Mouse (Mus musculus) right cerebral cortex, postnatal 10 days (tissue): ENCODE data around the gene Gm44790.

ENCODE experiments used
- DNase-seq, 2 experiments: peaks; one replicate each; pipeline ENCODE4 v3.0.0; 2021; ENCODE audit warnings: low spot score in 2 of 2

Gm44790 gene

GRCm38 (mm10) chr6:86404100-86404861, 22.2 kb upstream of the Gm44790 start, which contains the start of gene Tia1:
Tia1 (plus strand) TSS chr6:86404219.
- peak; percentile 99 for DNase-seq

DNA sequence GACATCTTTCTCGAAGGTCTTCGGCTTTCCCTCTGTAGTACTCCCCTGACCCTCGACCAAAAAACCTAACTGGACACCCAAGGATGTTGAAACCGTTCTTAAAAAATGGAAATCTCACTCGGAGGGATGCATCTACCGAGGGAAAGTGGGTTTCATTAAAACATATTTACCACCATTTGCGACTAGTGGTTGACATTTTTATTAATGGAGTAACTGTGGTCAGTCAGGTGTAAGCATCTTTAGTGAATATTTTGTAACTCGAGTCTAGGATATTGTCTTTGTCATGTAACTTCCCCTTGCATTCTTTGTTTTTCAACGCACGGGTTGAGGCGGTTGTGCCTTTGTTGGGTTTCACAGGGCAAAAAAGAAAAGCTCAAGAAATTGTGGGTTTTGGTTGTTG, 21.5 kb upstream of the Gm44790 start:
- no peak for DNase-seq

DNA sequence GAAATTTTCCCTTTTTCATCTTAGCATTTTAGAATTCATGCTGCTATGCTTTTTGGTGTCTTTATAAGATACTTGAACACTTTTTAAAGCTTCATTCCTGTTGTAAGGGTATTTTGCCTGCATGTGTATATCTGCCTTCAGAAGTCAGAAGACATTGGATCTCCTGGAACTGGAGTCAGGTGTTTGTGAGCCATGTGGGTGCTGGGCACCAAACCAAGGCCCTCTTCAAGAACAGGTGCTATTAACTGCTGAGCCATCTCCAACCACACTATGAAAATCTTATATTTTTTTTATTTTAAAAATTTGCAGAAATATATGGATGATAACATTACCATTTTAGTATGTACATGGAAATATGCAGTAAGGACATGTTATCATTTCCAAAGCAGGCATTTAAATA, 20.2 kb upstream of the Gm44790 start:
- no peak for DNase-seq

DNA sequence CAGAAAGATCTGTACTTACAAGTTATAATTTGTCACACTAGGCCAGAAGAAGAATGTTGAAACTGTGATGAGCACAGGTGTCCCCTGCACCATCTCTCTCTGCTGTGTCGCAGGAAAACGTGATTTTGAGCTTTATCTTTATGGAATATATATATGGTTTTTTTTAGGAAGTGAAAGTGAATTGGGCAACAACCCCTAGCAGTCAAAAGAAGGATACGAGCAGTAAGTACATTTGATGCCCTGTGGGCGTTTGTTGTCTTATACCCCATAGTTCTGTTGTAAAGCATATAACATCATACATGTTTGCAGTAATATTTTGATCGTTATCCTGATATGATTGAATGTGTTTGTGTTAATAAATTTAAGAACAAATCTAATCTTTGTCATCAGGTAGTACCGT, 7.7 kb upstream of the Gm44790 start:
- no peak for DNase-seq

DNA sequence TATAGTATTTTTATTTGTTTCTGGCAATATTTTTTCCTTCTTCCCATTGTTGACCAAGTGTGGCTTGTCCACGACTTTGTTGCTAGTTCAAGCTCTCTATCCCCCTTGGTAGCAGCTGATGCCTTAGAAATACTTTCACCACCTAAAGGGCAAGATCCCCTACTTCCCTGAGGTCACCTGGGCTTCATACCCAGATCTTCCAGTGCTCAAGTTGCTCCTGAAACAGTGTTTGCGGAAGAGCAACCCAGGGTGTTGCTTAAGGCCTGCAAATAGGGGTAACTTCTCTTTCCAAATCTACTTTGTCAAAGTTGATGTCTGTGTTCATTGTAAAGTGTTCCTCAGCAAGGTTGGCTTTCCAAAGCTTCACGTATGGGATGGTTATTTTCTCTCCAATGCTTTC, 7.2 kb upstream of the Gm44790 start:
- DNase-seq: no peak

GRCm38 (mm10) chr6:86420491-86420890, 6.0 kb upstream of the Gm44790 start:
- no peak for DNase-seq

DNA sequence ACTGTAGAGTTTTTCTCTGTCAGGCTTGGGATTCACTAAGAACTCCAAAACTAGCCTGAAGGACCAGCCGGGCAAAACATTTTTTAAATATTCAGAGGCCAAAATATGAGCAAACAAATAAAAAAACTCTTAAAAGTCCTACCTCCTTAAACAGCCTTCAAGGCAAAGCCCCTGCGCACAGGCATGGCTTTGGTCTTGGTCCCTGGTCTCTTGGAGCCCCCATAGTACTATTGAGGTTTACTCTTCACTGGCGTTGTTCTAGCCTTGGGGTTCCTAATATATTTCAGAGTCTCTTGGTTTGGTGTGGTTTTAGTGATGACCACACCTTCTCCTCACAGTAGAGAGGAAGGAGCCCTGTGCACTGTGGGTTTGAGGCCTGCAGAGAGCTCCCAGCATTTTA, 5.1 kb downstream of the Gm44790 start:
- DNase-seq: no peak

DNA sequence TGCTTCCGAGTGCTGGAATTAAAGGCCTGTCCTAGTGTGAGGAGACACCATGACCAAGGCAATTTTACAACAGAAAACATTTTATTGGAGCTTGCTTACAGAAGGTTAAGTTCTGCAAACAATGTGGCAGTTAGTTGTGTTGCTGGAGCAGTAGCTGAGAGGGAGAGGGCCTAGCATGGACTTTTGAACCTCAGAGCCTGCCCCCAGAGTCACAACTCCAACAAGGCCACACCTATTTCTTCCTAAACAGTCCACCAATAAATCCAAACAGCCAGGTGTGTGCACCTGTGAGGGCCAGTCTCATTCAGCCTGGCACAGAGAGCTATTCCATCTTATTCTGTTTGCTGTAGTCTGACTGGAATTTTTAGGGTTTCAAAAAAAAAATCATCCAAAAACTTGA, 7.2 kb downstream of the Gm44790 start:
- DNase-seq: no peak

GRCm38 (mm10) chr6:86437711-86438110, 11.3 kb downstream of the Gm44790 start:
- DNase-seq: peak; percentile 53 to 60

DNA sequence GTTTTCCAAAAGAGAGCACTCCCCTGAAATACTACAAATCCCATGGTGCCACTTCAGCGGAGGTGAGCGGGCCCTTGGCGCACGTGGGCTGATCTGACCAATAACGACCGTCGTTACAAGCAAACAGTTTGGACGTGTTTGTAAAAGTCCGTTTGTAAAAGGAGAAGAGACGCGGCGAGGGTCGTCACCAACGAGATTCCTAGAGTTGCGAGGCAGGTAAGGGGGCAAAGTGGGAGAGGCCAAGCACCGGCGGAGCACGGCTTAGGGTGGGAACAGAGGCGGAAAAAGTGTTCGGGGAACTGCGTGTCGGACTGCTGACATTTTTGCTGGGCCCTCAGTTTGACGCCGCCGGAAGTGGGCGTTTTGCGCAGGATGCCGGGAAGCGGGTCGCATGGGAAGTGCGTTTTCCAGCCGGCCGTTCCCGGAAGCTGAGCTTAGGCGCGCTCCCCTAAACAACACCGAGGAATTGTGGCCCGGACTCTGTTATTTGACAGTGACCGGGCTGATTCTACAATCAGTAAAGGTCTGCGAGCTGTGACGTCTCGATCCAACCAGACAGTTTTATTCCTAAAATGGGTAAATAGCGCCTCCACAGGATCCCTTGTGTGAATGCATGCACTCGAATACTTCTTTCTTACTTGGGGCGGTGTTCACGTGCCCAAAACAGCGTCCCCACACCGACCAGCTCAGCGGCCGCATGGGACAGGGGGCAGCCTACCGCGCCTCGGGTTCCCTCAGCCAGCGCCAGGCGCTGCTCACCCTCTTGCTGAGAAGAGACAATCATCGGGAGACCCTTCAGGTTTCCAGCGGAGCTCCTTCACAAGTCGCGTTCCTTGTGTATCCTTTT, 12.0 kb downstream of the Gm44790 start, which contains the start of gene C87436:
C87436 (plus strand) TSS at position 103 of the 847 bp plus-strand sequence.
- DNase-seq: peak; percentile 97

- DNase-seq: no peak
These were observed 12.7 kb downstream of the Gm44790 start for GRCm38 (mm10) chr6:86439119-86439496.

DNA sequence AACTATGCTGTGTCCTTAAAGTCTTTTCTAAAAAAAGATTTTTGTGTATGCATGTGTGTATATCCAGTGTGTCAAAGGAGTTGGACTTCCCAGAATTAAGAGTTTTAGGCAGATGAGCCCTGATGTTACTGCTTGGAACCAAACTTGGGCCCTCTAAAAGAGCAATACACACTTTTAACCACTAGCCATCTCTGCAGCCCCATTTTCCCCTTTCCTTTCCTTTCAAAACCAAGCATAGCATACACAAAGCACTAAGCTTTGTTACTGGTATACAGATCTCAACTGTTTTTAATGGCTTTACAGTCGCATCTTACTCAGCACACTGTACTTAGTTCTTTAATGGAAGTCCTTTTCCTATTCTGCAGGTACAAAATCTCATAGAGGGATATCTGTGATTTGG, 13.1 kb downstream of the Gm44790 start:
- no peak for DNase-seq

DNA sequence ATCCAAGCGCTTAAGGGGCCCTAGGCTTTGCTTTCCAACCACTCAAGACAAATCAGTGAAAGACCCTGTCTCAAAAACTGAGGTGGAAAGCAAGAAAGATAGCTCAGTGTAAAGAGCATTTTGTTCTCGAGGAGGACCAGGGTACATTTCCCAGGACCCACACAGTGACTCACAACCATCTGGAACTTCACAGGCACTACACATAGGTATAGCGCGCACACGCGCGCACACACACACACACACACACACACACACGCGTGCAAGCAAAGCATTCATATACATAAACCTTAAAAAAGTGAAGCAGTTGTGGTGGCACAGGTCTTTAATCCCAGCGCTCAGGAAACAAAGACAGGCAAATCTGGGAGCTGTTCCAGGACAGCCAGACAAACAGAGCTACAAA, 15.1 kb downstream of the Gm44790 start:
- no peak for DNase-seq

- peak in 1 of 2 experiments; percentile 28 for DNase-seq
These were observed 19.1 kb downstream of the Gm44790 start for GRCm38 (mm10) chr6:86445551-86445950.

GRCm38 (mm10) chr6:86446927-86447568, 20.6 kb downstream of the Gm44790 start:
- no peak for DNase-seq

DNA sequence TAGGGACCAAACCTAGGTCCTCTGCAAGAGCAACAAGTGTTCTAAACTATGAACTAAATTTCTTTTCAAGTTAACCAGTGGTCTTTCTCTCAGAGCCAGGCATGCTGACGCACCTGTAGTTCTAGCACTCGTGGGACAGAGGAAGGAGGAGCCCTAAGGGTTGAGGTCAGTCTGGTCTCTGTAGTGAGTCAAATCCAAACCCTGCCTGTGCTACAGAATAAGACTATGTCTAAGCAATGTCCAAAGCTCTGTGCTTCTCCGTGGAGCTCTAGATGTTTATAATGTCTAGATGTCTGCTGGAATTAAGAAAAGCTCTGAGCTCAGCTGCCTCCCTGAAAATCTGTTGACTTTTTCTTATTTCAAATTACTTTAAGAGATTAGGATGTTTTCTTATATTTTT, 30.3 kb downstream of the Gm44790 start:
- DNase-seq: no peak

GRCm38 (mm10) chr6:86463079-86463478, 36.6 kb downstream of the Gm44790 start:
- DNase-seq: no peak

DNA sequence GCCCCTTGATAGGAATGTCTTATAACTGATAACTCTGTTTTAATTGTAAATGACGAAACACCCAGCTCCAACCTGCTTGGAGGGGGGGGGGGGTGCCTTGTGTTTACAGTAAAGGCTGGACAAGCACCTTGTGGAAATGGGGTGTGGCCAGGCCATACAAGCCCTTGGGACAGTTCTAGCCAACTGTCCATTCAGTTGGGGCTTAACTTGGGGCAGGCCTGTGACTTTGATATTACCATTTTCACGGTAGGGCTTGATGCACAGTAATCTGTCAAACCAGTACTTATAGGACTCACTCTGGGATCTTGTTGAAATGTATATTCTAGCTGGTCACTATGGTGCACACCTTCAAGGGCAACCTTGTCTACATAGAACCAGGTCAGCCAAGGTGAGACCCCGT, 44.9 kb downstream of the Gm44790 start:
- DNase-seq: no peak

DNA sequence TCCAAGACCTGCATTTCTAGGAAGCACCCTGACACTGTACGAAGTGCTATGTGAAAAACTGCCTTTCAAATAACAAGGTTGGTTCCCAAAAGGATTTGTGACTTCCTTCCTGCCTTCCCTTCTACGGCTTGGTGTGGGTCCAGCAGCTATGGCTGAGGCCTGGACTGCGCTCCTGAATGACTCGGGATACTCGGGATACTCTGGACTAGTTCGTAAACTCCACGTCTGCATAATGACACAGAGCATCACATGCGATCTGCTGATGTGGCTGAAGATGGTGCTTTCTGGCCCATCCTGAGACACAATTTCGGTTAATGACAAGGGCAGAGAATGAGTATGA, 45.3 kb downstream of the Gm44790 start:
- peak in 1 of 2 experiments; percentile 45 for DNase-seq

DNA sequence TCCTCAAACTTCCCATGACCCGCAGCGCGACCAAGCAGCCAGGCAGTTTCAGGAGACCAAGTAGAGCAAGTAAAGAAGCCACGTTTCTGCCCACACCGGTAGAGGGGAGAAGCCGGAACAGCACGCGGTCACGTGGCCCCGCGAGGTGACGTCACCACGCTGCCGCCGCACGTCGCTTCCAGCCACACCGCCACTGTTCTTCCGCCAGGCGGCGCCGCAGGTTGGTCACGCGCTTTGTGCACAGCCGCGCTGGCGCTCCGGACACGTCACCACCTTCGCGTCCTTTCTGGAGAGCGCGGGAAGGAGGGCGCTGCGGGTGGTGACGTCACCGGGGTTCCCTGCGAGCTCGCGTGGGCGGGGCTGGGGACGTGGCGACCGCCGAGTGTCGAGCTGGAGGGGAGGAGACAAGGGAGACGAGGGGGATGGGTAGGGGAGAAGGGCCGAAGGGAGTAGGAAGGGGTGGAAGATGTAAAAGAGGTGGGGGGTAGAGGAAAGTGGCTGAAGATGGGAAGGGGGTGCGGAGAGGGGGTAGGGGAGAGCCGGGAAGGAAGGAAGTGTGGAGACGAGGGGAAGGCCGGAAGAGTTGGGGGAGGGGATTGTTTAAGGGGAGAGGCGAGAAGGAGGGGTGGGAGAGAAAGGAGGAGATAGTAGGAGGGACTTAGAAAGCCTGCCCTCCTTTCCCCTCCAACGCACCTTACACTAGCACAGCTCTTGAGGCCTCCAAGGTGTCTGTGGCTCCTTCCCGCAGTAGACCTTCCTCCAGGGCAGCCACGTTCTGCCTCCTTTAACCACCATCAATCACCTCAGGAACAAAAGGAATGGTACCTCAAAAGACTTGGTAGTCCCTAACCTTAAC, 45.9 kb downstream of the Gm44790 start:
- peak; percentile 100 for DNase-seq

GRCm38 (mm10) chr6:86473077-86473476, 46.6 kb downstream of the Gm44790 start:
- DNase-seq: peak in 1 of 2 experiments; percentile 38

GRCm38 (mm10) chr6:86474072-86474471, 47.6 kb downstream of the Gm44790 start:
- DNase-seq: no peak
